Mouse (Mus musculus) hindbrain, embryonic 10.5 days (tissue): ENCODE results near the gene Cited4. TPM values are rescaled to one million over a fixed set of nuclear protein-coding genes. Genes with fewer than 3 reads are reported as not detected.

Source experiments
- DNase-seq: peaks from one replicate; pipeline ENCODE4 v3.0.0-alpha.2; 2017; ENCODE audit warnings: low spot score
- H3K27ac ChIP-seq: fragments of 300-500 bp; sonication (generic); 2 replicates; pipeline ENCODE4 v1.5.1; 2016; ENCODE audit warnings: mild to moderate bottlenecking, moderate library complexity
- H3K27me3 ChIP-seq: fragments of 300-500 bp; sonication (generic); 2 replicates; pipeline ENCODE4 v1.6.1; 2016; ENCODE audit warnings: mild to moderate bottlenecking; ENCODE audit not compliant: poor library complexity, insufficient read depth, severe bottlenecking
- H3K36me3 ChIP-seq: fragments of 300-500 bp; sonication (generic); 2 replicates; pipeline ENCODE4 v1.6.1; 2016; ENCODE audit warnings: mild to moderate bottlenecking, moderate library complexity
- H3K4me1 ChIP-seq: fragments of 300-500 bp; sonication (generic); replicated peaks from 2 replicates; pipeline ENCODE4 v1.6.1; 2016; ENCODE audit warnings: mild to moderate bottlenecking
- H3K4me3 ChIP-seq: fragments of 300-500 bp; sonication (generic); 2 replicates; pipeline ENCODE4 v1.5.1; 2016; ENCODE audit warnings: mild to moderate bottlenecking, moderate library complexity
- H3K9me3 ChIP-seq: fragments of 300-500 bp; sonication (generic); 2 replicates; pipeline ENCODE4 v1.6.1; 2016; ENCODE audit warnings: mild to moderate bottlenecking, moderate library complexity
- WGBS: fragments of 180-500 bp; shearing (Covaris S2); methylation state at CpG from one replicate; pipeline ENCODE4 v1.1.7; 2016; 5-methylcytosine and 5-hydroxymethylcytosine counted together
- polyA plus RNA-seq: library from polyadenylated mRNA; unstranded; fragments of >200 nt; fragmentation: Nextera tagmentation; extraction: Ambion mirVana; gene quantifications from 2 replicates; pipeline ENCODE4 v1.2.1, GENCODE M21; 2016

Gene Cited4
- polyA plus RNA-seq, 1 experiment from 2014 or later, result 16.5 TPM

DNA sequence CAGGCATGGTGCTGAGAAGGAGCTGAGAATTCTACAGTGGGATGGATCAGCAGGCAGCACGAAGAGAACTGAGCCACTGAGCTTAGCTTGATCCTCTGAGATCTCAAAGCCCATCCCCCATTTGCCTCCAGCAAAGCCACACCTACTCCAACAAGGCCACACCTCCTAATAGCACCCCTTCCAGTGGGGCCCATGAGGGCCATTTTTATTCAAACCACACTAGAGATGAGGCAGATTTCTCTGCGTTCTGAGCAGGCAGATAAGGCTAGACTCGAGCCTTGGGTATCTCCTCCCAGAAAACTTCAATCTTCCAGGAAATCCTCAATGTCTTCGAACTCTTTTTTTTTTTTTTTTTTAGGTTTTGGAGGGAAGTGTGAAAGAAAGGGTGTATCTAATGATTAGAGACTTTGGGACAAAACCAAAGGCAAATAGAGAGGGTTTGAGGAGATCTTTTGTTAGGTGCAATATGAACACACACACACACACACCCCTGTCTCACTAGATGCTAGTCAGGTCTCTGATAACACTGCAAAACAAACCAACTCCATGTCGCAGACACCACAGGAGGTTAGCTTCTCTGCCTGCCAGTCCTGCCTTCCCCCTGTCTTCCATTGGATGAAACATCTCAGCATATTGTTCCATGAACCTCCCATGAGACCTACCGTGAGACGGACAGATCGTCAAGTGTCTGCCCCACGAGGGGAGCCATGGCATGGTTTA lies 17.1 kb downstream of the Cited4 start:
- Histone ChIP-seq H3K4me3 (no peak overlapping the region), H3K9me3 (no peaks in the 10 kb centered on the region), H3K36me3 (no peaks in the 10 kb centered on the region), H3K27me3 (no peaks in the 10 kb centered on the region), H3K4me1 (0 out of 2 replicates have a peak, but pooled peaks cover 4% of the 10 kb centered on the region), H3K27ac (no peak overlapping the region)
- WGBS, result 49% methylated on average over 9 of the region's 9 CpGs
- no peak for DNase-seq

DNA sequence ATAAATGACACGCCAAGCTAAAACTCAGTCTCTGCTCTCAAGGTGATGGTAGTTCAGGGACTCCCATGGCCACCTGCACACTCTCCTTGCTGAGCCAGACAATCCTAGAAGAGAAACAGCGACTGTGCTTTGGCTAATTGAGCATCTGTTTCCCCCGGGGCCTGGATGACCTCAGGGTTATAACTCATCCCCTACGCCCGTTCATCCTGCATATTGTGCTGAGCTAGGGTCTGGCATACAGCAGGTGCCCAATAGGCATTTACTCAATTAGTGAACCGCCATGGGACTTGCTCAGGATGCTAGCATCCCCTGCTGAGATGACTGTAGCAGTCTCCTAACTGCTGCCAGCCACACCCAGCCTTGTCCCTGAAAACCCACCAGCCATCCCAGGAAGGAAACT lies 20.9 kb downstream of the Cited4 start:
- Histone ChIP-seq H3K4me1 (peaks cover 4% of the 10 kb centered on the region; the same call in 1 of the 2 replicates), H3K27ac (no peak overlapping the region), H3K9me3 (no peaks in the 10 kb centered on the region), H3K4me3 (no peak overlapping the region), H3K27me3 (no peaks in the 10 kb centered on the region), H3K36me3 (no peaks in the 10 kb centered on the region)
- no peak for DNase-seq
- 54% methylated on average over 6 of the region's 6 CpGs for WGBS

DNA sequence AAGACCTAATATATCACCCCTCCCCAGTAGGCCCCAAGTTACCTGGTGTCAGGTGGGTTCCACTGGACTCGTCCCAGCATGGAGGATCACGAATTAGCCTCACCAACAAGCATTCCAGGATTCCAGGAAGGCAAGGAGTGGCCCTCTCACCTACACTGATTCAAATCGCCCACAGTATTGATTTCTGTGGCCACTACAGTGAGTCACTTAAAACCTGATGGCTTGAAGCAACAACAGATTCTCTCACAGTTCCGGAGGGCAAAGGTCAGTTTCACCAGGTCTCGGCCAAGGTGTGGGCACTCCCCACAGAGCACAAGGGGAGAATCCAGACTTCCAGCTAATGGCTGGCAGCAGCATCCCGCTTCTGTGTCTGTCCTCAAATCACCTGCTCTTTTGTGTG lies 22.9 kb downstream of the Cited4 start:
- H3K4me3 ChIP-seq, result no peak overlapping the region
- no peak for DNase-seq
- 78% methylated on average over 6 of the region's 6 CpGs for WGBS

DNA sequence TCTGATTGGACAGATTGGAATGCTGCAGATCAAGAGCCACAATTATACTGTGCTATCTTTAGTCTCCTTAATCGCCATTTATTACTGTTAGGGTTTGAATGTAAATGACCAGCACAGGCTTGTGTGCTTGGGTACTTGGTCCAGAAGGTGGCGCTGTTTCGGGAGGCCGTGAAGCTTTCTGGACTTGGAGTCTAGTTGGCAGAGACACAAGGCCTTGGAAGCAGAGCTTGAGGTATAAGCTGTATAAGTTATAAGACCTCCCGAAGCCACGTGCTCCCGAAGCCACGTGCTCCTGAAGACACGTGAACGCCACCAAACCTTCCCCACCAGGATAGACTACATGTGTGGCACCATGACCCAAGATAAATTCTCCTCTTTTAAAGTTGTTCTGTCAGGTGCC lies 26.3 kb downstream of the Cited4 start:
- peaks cover 3% of the 10 kb centered on the region for H3K4me1 ChIP-seq
- 41% methylated on average over 10 of the region's 10 CpGs for WGBS
- peaks cover 27% of the 10 kb centered on the region for H3K27me3 ChIP-seq
- no peaks in the 10 kb centered on the region for H3K36me3 ChIP-seq
- no peak overlapping the region for H3K27ac ChIP-seq
- H3K4me3 ChIP-seq, result no peak overlapping the region
- DNase-seq, result peak; percentile 62
- H3K9me3 ChIP-seq, result no peaks in the 10 kb centered on the region

More for the DNA sequence above, 22.9 kb downstream of the Cited4 start:
- Histone ChIP-seq H3K9me3 (no peaks in the 10 kb centered on the region), H3K4me1 (no peaks in the 10 kb centered on the region; the same call in 1 of the 2 replicates), H3K27ac (no peak overlapping the region), H3K36me3 (no peaks in the 10 kb centered on the region), H3K27me3 (peaks cover 4% of the 10 kb centered on the region)

DNA sequence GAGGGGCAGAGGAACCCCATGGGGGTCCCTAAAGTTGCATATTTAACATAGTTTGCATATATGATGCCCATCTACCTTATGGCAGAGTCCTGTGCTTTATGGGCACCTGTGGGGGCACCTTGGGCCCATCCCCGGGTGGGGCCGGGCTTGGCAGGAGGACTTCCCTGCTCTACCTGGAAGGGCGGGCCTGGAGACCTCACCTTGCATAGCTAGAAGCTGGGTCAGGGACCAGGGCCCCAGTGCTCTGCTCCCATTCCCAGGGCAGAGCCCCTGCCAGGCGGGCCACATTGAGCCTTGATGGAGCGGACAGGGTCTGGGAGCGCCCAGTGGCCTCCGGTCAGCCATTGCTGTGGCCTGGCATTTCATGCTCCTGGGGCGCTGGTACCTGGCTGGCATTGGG lies 31.0 kb downstream of the Cited4 start:
- H3K27me3 ChIP-seq, result peaks cover 60% of the 10 kb centered on the region
- H3K4me3 ChIP-seq, result peak overlapping the region; percentile 38; the same call in 1 of the 2 replicates
- H3K4me1 ChIP-seq, result peaks cover 11% of the 10 kb centered on the region
- 88% methylated on average over 8 of the region's 8 CpGs for WGBS
- H3K36me3 ChIP-seq, result no peaks in the 10 kb centered on the region
- DNase-seq, result no peak
- H3K27ac ChIP-seq, result no peak overlapping the region
- no peaks in the 10 kb centered on the region for H3K9me3 ChIP-seq

DNA sequence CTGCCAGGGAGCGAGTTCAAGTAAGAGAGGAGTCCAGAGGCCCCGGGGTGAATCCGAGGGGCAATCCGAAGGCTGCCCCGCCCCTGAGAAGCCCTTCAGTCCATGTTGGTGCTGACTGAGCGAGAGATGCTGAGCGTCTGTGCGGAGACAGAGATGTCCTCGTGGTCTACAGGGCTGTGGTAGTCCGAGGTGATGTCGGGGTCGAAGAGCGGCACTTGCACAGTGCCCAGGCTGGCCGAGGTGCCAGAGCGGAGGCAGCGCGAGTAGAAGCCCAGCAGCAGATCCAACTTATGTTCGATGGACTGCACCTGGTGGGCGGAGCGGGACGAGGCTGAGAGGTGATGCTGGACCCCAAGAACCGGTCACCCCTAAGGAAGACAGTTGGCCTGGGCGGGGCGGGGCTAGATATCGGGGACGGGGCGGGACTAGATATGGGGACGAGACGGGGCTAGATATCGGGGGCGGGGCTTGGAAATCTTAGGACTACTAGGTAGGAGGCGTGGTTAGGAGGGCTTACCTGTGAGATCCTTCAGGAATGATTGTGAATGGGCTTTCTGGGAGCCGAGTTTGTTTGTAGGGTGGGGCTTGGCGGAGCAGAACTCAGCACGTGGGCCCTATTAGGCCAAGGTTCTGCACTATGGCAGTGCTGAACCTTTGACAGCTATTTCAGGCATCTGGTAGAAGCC lies 31.6 kb downstream of the Cited4 start:
- no peaks in the 10 kb centered on the region for H3K9me3 ChIP-seq
- peaks cover 11% of the 10 kb centered on the region for H3K4me1 ChIP-seq
- DNase-seq, result no peak
- H3K36me3 ChIP-seq, result no peaks in the 10 kb centered on the region
- peaks cover 60% of the 10 kb centered on the region for H3K27me3 ChIP-seq
- H3K27ac ChIP-seq, result no peak overlapping the region
- H3K4me3 ChIP-seq, result peak overlapping the region; percentile 38
- 18% methylated on average over 35 of the region's 35 CpGs for WGBS

DNA sequence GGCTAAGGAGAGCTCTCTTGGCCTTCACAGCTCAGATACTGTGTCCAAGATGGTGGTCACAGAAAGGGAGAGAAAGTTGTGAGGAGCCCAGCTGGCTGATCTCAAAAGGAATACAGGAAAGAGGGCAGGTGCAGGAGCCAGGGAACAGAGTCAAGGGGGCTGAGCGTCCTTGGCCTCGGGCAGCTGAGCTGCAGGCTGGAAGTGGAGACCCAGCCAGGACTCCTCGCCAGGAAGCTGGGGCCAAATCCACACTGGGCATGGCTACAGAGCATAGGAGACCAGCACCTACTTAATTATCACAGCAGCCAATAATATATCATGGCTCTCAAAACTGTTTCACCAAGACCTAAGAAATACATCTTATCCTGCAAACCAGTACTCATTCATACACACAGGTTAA lies 34.8 kb downstream of the Cited4 start:
- Histone ChIP-seq H3K4me1 (peaks cover 11% of the 10 kb centered on the region), H3K9me3 (no peaks in the 10 kb centered on the region), H3K27me3 (peaks cover 51% of the 10 kb centered on the region), H3K4me3 (no peak overlapping the region), H3K36me3 (no peaks in the 10 kb centered on the region), H3K27ac (no peak overlapping the region)
- WGBS, result 91% methylated on average over 3 of the region's 3 CpGs
- no peak for DNase-seq

DNA sequence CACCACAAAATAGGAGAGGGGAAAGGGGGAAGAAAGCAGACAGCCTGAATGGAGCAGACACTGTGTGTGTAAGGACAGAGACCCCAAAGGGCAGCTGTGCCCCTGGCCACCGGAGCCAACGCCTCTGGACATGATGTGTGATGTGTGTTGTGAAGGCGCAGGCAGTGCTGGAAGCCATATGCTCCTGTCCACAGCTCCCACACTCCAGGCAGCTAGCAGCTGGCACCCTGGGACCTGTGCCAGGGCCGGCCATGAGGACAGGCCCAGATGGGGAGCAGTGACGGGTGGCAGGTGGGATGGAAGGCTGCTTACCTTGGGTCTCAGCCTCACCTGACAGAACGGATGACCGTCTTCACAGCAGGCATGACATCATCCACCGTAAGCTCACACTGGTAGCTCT lies 35.7 kb downstream of the Cited4 start:
- Histone ChIP-seq H3K36me3 (no peaks in the 10 kb centered on the region), H3K4me3 (no peak overlapping the region), H3K9me3 (no peaks in the 10 kb centered on the region), H3K27ac (peak overlapping the region; percentile 24; the same call in 1 of the 2 replicates), H3K4me1 (peaks cover 11% of the 10 kb centered on the region), H3K27me3 (peaks cover 43% of the 10 kb centered on the region)
- whole genome bisulfite sequencing, result 86% methylated on average over 8 of the region's 8 CpGs
- DNase-seq, result no peak

DNA sequence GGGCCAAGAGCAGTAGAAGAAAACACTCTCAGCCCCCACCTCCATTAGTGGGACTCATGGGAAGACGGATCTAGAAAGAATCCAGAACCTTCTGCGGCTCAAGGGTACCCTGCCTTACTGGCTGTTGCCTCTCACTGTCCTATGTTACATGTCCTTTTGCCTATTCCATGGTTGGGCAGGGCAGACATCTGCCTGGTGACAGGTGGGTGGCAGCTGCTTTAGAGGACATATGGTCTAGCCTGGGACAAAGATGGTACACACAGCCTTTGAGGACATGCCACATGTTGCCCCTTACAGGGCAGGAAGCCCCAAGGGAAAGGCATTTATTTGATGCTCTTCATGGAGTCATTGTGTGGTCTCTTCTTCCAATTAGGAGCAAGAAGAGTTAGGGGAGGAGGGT lies 36.1 kb downstream of the Cited4 start:
- 90% methylated on average over 2 of the region's 2 CpGs for WGBS
- Histone ChIP-seq H3K4me3 (no peak overlapping the region), H3K27ac (no peak overlapping the region), H3K36me3 (no peaks in the 10 kb centered on the region), H3K27me3 (peaks cover 38% of the 10 kb centered on the region), H3K4me1 (peaks cover 10% of the 10 kb centered on the region), H3K9me3 (no peaks in the 10 kb centered on the region)
- DNase-seq, result no peak

DNA sequence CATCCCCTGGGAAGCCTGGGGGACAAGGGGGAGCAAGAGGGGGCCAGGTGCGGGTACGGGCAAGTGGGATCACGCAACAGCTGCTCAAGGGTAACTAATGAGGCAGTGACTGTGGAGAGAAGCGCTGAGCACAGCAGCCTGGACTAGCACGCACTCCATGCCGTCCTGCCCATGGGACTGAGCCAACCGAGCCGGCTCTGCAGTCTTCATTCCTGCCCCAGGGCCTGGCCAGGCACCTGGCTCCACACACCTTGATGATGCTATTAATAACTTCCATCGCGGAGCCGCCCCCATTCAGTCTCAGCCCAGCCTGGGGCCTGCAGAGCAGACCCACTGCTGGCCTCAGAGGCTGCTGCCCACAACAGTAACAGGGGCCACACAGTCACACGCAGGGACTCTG lies 45.9 kb downstream of the Cited4 start:
- no peak for DNase-seq
- Histone ChIP-seq H3K9me3 (no peaks in the 10 kb centered on the region), H3K4me3 (no peak overlapping the region), H3K4me1 (peaks cover 27% of the 10 kb centered on the region), H3K27me3 (peaks cover 42% of the 10 kb centered on the region), H3K36me3 (no peaks in the 10 kb centered on the region), H3K27ac (no peak overlapping the region)
- WGBS, result 81% methylated on average over 12 of the region's 12 CpGs

DNA sequence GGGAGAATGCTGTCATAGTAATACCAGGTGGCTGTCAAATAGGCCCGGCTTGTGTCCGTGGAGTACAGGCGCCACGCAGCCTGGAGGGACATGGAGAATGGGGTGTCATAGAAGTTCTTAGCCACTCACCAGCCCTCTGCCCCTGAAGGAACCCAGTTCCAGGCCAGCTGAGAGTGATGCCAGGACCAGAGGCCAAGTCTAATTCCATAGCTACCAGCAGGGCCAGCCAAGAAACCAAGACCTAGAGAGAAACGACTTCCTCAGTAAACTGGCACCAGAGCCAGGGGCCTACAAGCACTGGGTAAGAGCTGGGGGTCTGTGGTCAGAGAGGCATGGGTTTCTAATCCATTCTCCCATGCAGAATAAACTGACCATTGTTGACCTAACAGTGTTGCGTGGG lies 46.6 kb downstream of the Cited4 start:
- no peak for DNase-seq
- Histone ChIP-seq H3K4me3 (no peak overlapping the region), H3K4me1 (peaks cover 28% of the 10 kb centered on the region), H3K27me3 (peaks cover 49% of the 10 kb centered on the region), H3K9me3 (no peaks in the 10 kb centered on the region), H3K36me3 (no peaks in the 10 kb centered on the region), H3K27ac (no peak overlapping the region)
- 95% methylated on average over 6 of the region's 6 CpGs for WGBS

DNA sequence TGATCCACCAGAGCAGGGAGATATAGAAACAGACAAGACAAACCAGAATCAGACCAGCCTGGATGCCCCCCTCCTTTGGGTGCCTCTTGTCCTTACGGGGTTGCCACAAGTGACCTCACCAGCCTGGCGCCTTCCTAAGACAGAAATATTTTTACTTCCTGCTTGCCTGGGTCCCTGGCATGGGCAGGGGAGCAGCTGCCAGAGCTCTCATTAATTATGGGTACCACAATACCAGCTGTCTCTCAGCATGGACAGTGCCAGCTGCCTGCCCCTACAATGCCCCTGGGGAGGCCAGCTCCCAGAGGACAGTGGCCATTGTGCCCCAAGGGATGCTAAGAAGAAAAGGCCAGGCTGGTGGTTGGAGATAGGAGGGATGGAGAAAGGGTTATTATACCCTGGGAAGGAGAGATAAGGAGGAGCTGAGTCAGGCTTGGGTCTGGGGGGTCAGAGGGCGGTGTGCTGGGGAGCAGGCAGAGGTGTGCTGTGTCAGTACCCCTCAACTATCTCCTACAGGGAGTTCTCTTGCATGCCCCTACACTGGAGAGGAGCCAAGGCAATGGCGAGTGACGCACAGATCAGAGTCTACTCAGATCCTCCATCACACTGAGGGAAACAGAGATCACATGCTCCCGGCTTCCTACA lies 47.6 kb downstream of the Cited4 start:
- WGBS, result 83% methylated on average over 6 of the region's 6 CpGs
- Histone ChIP-seq H3K27me3 (peaks cover 59% of the 10 kb centered on the region), H3K4me1 (peaks cover 23% of the 10 kb centered on the region), H3K4me3 (no peak overlapping the region), H3K27ac (no peak overlapping the region), H3K9me3 (no peaks in the 10 kb centered on the region), H3K36me3 (no peaks in the 10 kb centered on the region)
- no peak for DNase-seq

DNA sequence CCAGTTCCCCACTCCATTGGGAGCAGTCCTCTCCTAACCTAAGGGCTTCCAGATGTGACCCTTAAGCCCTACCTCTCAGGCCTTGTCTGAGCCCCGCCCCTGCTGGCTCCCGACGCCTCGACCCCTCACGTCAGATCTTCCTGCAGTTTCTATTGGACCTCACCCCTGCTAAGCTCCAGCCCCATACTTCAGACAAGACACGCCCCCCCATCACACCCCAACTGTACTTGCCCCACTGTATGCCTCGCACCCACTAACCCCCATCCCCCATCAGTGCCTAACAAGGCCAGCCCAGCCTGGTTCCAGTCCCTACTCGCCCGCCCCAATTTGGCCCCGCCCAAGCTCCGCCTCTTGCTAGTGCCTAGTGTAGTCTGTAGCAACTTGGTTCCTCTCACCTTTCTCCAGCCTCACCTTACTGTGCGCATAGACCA lies 49.8 kb downstream of the Cited4 start:
- WGBS, result 2% methylated on average over 12 of the region's 12 CpGs
- H3K4me1 ChIP-seq, result peaks cover 27% of the 10 kb centered on the region
- H3K27me3 ChIP-seq, result peaks cover 61% of the 10 kb centered on the region
- no peaks in the 10 kb centered on the region for H3K36me3 ChIP-seq
- H3K27ac ChIP-seq, result peak overlapping the region; percentile 68
- H3K4me3 ChIP-seq, result peak overlapping the region; percentile 49
- H3K9me3 ChIP-seq, result no peaks in the 10 kb centered on the region
- DNase-seq, result peak; percentile 67
